Mouse (Mus musculus): ENCODE measurements around the gene Tas1r1.

The Tas1r1 gene

GRCm38 (mm10) chr4:152009076-152010051, 29.0 kb downstream of the Tas1r1 start:
- DNase-seq, result peak; percentile 66

DNA sequence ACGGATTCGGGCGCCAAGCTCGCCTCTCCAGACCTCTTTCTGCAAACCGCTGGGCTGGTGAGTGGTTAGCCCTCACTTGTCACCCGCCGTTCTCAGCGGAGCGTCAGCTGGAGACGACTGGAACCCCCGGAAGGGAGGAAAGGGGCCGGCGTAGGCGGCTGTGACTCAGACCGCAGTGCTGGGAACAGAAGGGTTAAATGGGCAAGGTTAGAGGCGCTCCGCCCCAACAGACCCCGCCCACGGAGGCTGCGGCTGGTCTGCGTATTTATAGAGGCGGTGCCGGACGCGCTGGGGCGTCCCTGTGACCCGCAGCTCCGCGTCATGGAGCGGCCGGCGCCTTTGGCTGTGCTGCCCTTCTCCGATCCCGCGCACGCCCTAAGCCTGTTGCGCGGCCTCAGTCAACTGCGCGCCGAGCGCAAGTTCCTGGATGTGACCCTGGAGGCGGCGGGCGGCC, 29.7 kb downstream of the Tas1r1 start, which contains the start of gene Klhl21:
Gene Klhl21 (plus strand): TSS at position 182 of the 454 bp plus-strand sequence.
- peak; percentile 91 for DNase-seq

- peak; percentile 23 for DNase-seq
These were observed 30.2 kb downstream of the Tas1r1 start for GRCm38 (mm10) chr4:152008148-152008500.

GRCm38 (mm10) chr4:152007481-152008147, 30.8 kb downstream of the Tas1r1 start:
- DNase-seq, result no peak

DNA sequence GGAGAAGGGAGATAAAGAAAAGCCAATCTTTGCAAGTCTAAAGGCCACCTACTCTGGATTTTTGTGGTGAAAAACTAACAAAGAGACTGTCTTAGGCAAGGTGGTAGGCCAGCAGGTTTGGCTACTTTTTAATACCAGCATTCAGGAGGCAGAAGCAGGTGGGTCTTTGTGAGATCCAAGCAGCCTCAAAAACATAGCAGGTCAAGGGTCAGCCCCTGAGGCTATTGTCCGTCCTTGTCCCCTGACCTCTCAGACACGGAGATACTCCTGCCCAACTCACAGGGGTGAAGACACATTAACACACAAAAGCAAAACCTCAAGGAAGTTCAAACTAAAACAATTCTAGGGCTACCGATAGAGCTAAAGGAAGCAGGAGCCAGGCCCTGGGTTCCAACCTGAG, 31.6 kb downstream of the Tas1r1 start:
- DNase-seq, result no peak

DNA sequence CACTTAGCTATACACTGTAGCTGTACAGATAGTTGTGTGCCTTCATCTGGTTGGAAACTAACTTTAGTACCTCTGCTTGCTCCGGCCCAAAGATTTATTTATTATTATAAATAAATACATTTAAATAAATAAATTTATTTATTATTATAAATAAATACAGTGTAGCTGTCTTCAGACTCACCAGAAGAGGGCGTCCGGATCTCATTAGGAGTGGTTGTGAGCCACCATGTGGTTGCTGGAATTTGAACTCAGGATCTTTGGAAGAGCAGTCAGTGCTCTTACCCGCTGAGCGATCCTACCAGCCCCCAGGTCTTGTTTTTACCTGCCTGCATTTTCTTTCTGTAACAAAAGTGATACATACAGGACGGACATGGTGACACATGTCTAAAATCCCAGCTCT, 32.2 kb downstream of the Tas1r1 start:
- DNase-seq, result peak; percentile 30

- DNase-seq, result no peak
These were observed 36.3 kb downstream of the Tas1r1 start for GRCm38 (mm10) chr4:152002063-152002462.

DNA sequence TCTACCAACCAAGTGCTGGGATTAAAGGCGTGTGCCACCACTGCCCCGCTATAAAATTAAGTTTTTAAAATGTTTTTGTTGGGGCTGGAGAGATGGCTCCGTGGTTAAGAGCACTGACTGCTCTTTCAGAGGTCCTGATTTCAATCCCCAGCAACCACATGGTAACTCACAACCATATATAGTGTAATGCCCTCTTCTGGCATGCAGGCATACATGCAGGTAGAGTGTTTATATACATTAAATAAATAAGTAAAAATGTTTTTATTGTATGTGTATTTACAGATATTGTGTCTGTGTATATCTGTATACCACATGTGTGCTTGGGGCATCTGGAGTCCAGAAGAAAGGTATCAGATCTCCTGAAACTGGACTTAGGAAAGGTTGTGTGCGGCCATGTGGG, 37.0 kb downstream of the Tas1r1 start:
- DNase-seq, result no peak

DNA sequence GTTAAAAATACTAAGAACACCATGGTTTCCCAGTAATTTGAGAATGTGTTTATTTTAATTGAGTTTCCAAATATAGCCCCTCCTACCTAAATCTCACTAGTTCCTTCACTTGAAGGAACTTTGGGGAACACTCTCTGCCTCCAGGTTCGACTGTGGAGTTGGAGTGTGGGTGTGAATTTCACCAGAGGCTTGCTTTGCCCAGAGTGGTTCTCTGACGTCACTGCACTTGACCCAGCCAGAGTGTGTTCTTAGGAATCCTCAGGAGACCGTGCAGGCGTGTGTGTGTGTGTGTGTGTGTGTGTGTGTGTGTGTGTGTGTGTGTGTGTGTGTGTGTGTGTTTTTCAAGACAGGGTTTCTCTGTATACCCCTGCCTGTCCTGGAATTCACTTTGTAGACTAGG, 37.5 kb downstream of the Tas1r1 start:
- DNase-seq, result no peak

DNA sequence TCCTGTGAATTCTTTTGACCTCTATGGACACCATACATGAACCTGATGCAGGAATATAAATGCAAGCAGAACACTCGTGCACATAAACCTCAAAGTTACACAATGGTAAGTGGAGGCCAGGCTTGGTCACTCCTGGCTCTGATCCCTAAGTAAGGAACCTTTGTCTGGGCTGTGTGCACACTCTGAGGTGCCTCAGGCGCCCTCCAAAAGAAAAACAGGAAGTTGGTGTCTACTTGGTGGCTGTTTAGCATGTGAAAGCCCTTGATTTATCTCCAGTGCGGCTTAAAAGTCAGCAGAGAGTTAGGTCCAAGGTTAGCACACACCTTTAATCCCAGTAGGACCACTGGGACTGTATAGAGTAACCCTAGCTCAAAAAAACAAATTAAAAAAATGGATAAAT, 38.9 kb downstream of the Tas1r1 start:
- DNase-seq, result no peak

GRCm38 (mm10) chr4:151997701-151998100, 40.7 kb downstream of the Tas1r1 start:
- DNase-seq, result no peak

GRCm38 (mm10) chr4:151996951-151997222, 41.5 kb downstream of the Tas1r1 start:
- no peak for DNase-seq

DNA sequence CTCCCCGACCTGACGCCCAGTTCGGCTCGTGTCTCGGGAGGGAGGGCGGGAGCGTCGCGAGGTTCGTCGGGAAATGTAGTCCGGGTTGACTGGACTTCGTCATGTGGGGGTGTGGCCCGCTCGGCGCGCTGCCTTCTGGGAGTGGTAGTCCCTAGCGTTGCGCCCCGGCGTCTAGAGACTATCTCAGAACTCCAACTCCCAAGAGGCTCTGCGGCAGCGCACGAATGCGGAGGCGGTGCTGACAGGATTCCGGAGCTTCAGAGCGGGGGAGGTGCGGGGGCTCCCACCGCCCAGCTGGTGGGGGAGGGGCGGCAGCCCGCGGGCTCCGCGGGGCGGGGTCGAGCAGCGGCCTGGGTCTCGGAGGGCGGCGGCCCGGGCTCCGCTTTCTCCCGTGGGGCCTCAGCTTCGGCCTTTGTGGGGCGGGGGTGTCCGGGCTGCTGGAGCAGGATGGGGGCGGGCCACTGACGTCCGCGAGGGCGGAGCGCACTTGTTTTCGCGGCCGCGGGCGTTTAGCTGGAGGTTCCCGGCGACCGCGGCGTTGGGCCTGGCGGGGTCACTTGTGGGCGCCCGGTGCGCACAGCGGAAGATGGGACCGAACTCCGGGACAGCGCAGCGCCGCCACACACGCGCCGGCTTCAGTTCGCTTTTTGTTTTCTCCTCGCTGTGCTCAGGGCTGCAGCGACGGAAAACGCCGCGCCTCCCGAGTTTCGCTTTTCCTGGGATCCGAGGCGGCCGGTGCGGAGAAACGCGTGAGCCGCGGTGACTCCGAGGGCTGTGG, 42.0 kb downstream of the Tas1r1 start, which contains the start of gene Phf13:
Gene Phf13 (minus strand): TSS at position 86 of the 778 bp plus-strand sequence.
- DNase-seq, result peak; percentile 99

DNA sequence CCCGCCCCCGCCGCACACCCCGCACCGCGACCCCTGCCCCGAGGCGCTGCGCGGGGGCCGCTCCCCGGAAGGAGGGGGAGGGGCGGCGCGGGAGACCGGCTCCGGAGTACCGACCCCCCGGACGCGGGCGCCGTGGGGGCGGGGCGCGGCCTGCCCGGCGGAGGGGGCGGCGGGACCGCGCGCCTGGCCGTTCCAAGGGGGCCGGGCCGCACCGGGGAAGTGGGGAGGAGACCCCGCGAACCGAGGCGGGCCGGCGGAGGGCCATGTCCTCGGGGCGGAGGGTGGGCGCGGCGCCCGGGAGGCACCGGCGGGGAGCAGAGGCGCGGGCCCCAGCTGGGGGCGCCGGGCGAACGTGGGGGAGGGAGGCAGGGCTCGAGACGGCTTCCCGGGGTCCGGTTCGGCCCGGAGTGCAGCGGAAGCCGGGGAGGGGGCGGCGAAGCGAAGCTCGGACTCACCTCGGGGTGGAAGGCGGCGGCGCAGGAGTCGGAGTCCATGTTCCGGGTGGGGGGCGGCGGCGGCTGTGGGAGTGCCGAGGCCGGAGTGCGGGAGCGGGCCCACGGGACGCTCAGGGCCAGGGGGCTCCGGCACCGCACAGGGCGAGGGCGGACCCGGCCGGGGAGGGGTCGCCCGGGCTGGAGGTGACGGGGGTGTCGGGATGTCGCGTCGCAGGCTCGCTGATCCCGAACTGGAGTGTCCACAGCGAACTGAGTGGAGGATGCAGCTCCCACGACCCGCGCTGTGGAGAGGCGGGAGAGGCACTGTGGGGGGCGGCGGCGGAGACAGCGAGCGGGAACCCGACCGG, 42.8 kb downstream of the Tas1r1 start:
- DNase-seq, result peak; percentile 75

DNA sequence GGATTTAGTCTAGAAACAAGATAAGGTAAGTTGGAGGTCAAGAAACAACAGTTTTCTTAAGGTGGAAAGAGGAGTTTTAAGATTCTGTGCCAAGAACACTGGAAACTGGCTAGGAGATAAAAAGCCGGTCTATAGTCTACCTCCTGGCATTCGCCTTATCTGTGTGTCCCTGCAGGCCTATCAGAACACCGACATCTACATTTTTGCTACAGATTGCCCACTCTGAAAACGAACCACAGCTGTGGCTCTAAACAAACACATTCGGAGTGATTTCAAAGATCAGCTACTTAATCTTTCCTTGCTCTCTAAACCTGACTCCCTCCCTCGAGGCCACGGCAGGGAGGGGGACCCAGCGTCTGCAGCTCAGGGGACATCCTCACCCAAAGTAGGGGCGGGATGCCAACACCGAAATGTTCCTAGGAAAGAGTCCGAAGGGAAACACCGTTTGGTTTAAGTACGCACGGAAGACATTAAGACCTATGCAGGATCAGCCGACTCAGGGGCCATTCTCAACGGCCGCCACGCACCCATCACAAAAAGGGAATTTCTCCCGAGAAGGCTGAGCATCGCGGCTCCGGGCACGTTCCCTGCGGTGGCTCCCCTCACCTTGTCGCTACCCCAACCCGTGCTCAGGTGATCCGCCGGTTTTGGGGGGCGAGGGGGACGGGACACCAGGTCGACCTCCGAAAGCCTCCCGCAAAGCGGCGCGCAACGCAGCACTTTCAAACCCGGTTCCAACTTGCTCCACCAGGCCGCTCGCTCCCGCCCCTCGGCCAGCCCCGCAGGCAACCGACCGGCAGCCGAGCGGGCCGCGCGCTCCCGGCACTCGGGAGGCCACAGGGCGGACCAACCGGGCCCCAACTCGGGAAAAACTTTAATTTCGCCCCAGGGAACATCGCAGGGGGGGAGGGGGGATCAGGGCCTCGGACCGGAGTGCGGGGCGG, 43.9 kb downstream of the Tas1r1 start:
- peak; percentile 48 for DNase-seq

GRCm38 (mm10) chr4:151993035-151993434, 45.3 kb downstream of the Tas1r1 start:
- DNase-seq, result no peak

- DNase-seq, result no peak
These were observed 46.3 kb downstream of the Tas1r1 start for GRCm38 (mm10) chr4:151992091-151992490.

GRCm38 (mm10) chr4:151989110-151989488, 49.3 kb downstream of the Tas1r1 start:
- DNase-seq, result peak; percentile 26

DNA sequence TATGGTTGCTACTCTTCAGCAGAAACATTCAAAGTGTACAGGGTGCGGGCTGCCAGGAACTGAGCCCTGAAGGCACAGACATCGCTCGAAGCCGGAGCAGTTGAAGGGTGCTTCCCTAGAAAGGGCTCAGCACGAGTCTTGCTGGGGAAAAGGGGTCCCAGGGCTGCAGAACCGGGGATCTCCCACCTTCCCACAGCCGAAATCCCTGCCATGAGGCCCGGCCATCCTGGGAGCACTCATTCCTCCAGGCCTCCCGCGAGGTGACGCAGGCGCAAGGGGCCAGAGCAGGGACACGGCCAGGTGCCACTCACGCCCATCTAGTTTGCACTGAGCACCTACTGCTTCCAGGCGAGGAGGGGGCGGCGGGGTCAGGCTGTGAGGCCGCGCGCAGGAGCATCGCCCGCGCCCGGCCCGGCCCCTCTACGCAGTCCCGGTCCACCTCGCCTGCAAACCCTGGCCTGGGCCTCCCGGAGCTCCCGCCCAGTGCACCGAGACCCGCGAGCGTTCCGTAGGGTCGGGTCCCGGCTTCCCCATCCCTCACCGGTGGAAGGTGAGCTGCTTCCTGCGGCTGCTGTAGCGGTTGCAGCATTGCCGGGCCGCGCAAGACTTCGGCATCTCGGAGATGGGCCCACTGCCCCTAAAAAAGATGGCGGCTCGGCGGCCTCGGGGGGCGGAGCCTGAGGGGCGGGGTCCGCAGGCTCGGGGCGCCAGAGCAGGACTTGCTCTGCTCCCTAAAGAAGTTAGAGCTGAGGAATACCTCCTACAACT, 49.8 kb downstream of the Tas1r1 start, which contains the start of gene Thap3:
Gene Thap3 (minus strand): TSS at position 656 of the 768 bp plus-strand sequence.
- peak; percentile 92 for DNase-seq

DNA sequence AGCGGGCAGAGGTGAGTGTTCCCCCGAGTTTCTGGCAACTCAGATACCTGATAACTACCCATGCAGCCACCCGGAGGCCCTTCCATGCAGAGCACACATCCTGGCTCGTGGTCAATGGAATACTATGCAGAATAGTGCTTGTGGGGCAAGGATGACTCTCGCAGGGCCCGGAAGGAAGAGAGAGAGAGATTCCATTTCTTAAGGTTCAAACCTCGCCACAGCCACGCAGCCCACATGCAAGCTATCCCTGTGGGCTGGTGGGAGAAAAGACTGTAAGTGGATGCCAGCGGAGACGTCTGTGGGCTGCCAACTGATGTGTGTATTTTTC, 50.4 kb downstream of the Tas1r1 start:
- no peak for DNase-seq

DNA sequence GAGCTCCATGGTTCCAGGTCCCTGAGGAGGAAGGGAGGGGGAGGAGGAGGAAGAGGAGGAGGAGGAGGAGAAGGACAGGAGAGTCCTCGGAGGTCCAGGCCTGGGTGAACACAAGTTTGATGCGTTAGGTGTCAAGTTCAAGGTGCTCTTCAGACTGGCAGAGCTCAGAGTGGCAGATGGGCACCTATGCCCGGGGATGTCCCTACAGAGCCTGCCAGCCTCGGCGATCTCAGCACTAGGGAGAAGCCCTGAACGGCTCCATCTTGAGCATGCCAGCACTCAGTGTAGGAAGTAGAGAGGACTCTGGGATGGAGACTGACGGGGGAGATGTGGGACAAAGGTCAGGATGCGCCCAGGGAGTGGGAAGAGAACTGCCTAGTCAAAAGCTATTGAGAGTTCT, 51.7 kb downstream of the Tas1r1 start:
- DNase-seq, result no peak
